Mouse (Mus musculus) liver, embryonic 14.5 days (tissue): ENCODE results near the gene Nedd9. TPM values are rescaled to one million over a fixed set of nuclear protein-coding genes. Genes with fewer than 3 reads are reported as not detected.

Source experiments
- ATAC-seq: fragments of 200-750 bp; cut with Nextera tagmentation; 2 replicates; pipeline ENCODE4 v1.8.0; 2017; ENCODE audit warnings: moderate number of reproducible peaks, mild to moderate bottlenecking, moderate library complexity; ENCODE audit not compliant: insufficient read depth
- DNase-seq, 3 experiments: peaks; one replicate each; pipeline ENCODE4 v3.0.0-alpha.2; 2012 to 2013; ENCODE audit warnings: low read depth in 3 of 3, low spot score in 3 of 3
- H3K27ac ChIP-seq: fragments of 300-500 bp; sonication (generic); 2 replicates; pipeline ENCODE4 v1.5.1; 2014; ENCODE audit warnings: moderate library complexity, mild to moderate bottlenecking, control low read depth, inconsistent platforms
- H3K27me3 ChIP-seq: fragments of 300-500 bp; sonication (generic); 2 replicates; pipeline ENCODE4 v1.6.1; 2014; ENCODE audit warnings: mild to moderate bottlenecking, low read length, moderate library complexity; ENCODE audit not compliant: control insufficient read depth, insufficient read depth
- H3K36me3 ChIP-seq: fragments of 300-500 bp; sonication (generic); replicated peaks from 2 replicates; pipeline ENCODE4 v1.6.1; 2014; ENCODE audit warnings: low read depth; ENCODE audit not compliant: control insufficient read depth, insufficient read depth
- H3K4me1 ChIP-seq, 2 experiments: fragments of 200-500 bp in 1 of 2; fragments of 300-500 bp in 1 of 2; sonication (generic) in 1 of 2; replicated peaks; 2 replicates each; pipeline ENCODE4 v1.6.1; 2012 to 2014; ENCODE audit warnings: antibody characterized with exemption in 1 of 2, inconsistent platforms in 1 of 2, low read length in 1 of 2; ENCODE audit not compliant: control insufficient read depth in 2 of 2, insufficient read depth in 2 of 2
- H3K4me2 ChIP-seq: fragments of 300-500 bp; sonication (generic); 2 replicates; pipeline ENCODE4 v1.6.1; 2014; ENCODE audit warnings: low read depth, mild to moderate bottlenecking, control low read depth, moderate library complexity
- H3K4me3 ChIP-seq, 2 experiments: fragments of 200-500 bp in 1 of 2; fragments of 300-500 bp in 1 of 2; sonication (generic) in 1 of 2; 2 replicates each; pipeline ENCODE4 v1.5.1; 2012 to 2014; ENCODE audit warnings: low read depth in 2 of 2, low read length in 2 of 2, mild to moderate bottlenecking in 2 of 2, control low read depth in 1 of 2, inconsistent platforms in 1 of 2, moderate library complexity in 1 of 2; ENCODE audit not compliant: insufficient read depth in 1 of 2
- H3K9ac ChIP-seq: fragments of 300-500 bp; sonication (generic); replicated peaks from 2 replicates; pipeline ENCODE4 v1.6.1; 2014; ENCODE audit warnings: mild to moderate bottlenecking, control low read depth, moderate library complexity
- H3K9me3 ChIP-seq: fragments of 300-500 bp; sonication (generic); 2 replicates; pipeline ENCODE4 v1.6.1; 2016; ENCODE audit warnings: low read length, mixed read lengths; ENCODE audit not compliant: control insufficient read depth
- CTCF ChIP-seq: IDR thresholded peaks from 2 replicates; pipeline ENCODE4 v1.5.1; 2016; ENCODE audit warnings: antibody characterized with exemption, low read depth, control low read depth
- EP300 ChIP-seq: IDR thresholded peaks from 2 replicates; pipeline ENCODE4 v1.6.1; 2016; ENCODE audit warnings: antibody characterized with exemption, low read depth
- WGBS: fragments of 180-500 bp; shearing (Covaris S2); extraction: QIAGEN DNeasy Blood & Tissue Kit; methylation state at CpG from one replicate; pipeline ENCODE4 v1.1.7; 2014; ENCODE audit not compliant: insufficient replicate concordance; 5-methylcytosine and 5-hydroxymethylcytosine counted together
- polyA plus RNA-seq, 2 experiments: library from polyadenylated mRNA; depleted of rRNA in 1 of 2; stranded (reverse) in 1 of 2; unstranded in 1 of 2; fragments of >200 nt; fragmentation: Nextera tagmentation in 1 of 2; extraction: Ambion mirVana in 1 of 2; gene quantifications; 2 replicates each; pipeline versions ENCODE4 v1.2.1 to v1.2.3; 2012 to 2014

Gene Nedd9
- polyA plus RNA-seq, 2 experiments = 1.2 to 2.7 TPM

- DNase-seq = no peak
- Histone ChIP-seq H3K4me3 (no peak overlapping the region), H3K36me3 (no peaks in the 10 kb centered on the region), H3K4me1 (no peaks in the 10 kb centered on the region; a peak in 1 of 4 replicates), H3K27ac (no peak overlapping the region), H3K9ac (no peak overlapping the region), H3K4me2 (no peak overlapping the region), H3K27me3 (no peaks in the 10 kb centered on the region), H3K9me3 (no peaks in the 10 kb centered on the region)
- TF ChIP-seq CTCF (no peak), EP300 (no peak)
- 66% methylated on average over 8 of the region's 8 CpGs for WGBS
- no peak for ATAC-seq
Measured at GRCm38 (mm10) chr13:41491981-41492702, 5.0 kb upstream of the Nedd9 start.

- 56% methylated on average over 7 of the region's 7 CpGs for WGBS
- DNase-seq (no peak), ATAC-seq (no peak)
- H3K4me2 ChIP-seq = no peak overlapping the region
- H3K4me3 ChIP-seq = no peak overlapping the region
- H3K9ac ChIP-seq = no peak overlapping the region
- H3K4me1 ChIP-seq = peaks cover 0 to 3% of the 10 kb centered on the region in 2 experiments; a peak in 2 of 4 replicates
- no peak overlapping the region for H3K27ac ChIP-seq
- H3K9me3 ChIP-seq = no peaks in the 10 kb centered on the region
- H3K36me3 ChIP-seq = no peaks in the 10 kb centered on the region
- H3K27me3 ChIP-seq = no peaks in the 10 kb centered on the region
- TF ChIP-seq CTCF (no peak), EP300 (no peak)
Measured at GRCm38 (mm10) chr13:41491522-41491921, 4.4 kb upstream of the Nedd9 start.

GRCm38 (mm10) chr13:41490282-41490681 is 3.1 kb upstream of the Nedd9 start:
- WGBS = 68% methylated on average over 8 of the region's 8 CpGs
- no peak overlapping the region for H3K4me2 ChIP-seq
- no peaks in the 10 kb centered on the region for H3K9me3 ChIP-seq
- H3K27ac ChIP-seq = no peak overlapping the region
- H3K27me3 ChIP-seq = no peaks in the 10 kb centered on the region
- H3K9ac ChIP-seq = no peak overlapping the region
- ATAC-seq (no peak), DNase-seq (no peak)
- no peak overlapping the region for H3K4me3 ChIP-seq
- TF ChIP-seq CTCF (no peak), EP300 (no peak)
- H3K4me1 ChIP-seq = peaks cover 0 to 3% of the 10 kb centered on the region in 2 experiments; a peak in 2 of 4 replicates
- no peaks in the 10 kb centered on the region for H3K36me3 ChIP-seq

DNA sequence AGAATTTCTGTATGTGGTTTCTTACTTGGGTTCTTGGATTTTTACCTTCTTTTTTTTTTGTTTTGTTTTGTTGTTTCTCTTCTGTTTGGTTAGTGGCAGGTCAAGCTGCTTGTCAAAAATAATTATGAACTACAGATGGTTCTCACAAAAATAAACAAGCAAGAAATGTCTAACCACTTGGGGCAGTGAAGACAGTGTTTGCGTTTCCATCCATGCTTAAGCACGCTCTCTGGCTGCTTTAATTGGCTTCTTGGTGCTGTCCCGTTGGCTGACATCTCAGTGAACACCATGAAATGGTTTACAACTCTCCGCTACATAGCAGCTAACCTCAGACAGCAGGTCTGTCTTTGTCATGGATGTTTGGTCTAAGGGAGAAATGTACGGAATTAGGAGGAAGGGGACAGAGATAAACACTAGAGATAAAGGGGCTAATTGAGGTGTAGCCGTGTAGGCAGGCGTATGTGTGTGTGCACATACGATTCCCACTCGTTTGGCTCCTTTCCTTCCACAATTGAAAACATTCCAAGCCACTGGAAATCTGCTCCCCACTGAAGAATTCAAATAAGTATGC is 2.6 kb upstream of the Nedd9 start:
- no peak overlapping the region for H3K27ac ChIP-seq
- ATAC-seq (no peak), DNase-seq (no peak)
- no peak overlapping the region for H3K4me2 ChIP-seq
- no peak for TF ChIP-seq EP300
- TF ChIP-seq CTCF = no peak
- H3K4me3 ChIP-seq = no peak overlapping the region
- no peaks in the 10 kb centered on the region for H3K36me3 ChIP-seq
- no peaks in the 10 kb centered on the region for H3K27me3 ChIP-seq
- H3K9ac ChIP-seq = no peak overlapping the region
- H3K9me3 ChIP-seq = no peaks in the 10 kb centered on the region
- peaks cover 0 to 3% of the 10 kb centered on the region in 2 experiments; a peak in 2 of 4 replicates for H3K4me1 ChIP-seq
- WGBS = 61% methylated on average over 9 of the region's 9 CpGs

DNA sequence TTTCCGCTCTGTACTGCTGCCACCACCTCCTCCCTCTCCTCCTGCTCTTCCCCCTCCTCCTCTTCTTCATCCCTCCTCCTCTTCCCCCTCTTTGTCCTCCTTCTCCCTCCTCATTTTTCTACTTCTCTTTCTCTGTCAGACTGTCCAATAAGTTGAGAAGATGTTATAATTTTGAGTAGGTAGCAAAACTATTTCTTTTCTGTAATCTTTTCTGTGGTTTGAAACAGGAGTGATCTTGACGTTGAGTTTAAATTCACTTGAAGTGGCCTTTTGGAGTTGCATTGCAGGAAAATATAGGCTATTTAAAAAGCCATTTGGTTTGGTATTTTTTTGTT is 214 bp upstream of the Nedd9 start:
- H3K4me3 ChIP-seq = no peak overlapping the region
- no peak overlapping the region for H3K4me2 ChIP-seq
- no peaks in the 10 kb centered on the region for H3K27me3 ChIP-seq
- no peaks in the 10 kb centered on the region for H3K36me3 ChIP-seq
- no peaks in the 10 kb centered on the region for H3K9me3 ChIP-seq
- no peak overlapping the region for H3K27ac ChIP-seq
- ATAC-seq = no peak
- WGBS = 16% methylated on average over 2 of the region's 2 CpGs
- peaks cover 0 to 3% of the 10 kb centered on the region in 2 experiments; a peak in 2 of 4 replicates for H3K4me1 ChIP-seq
- no peak for DNase-seq
- no peak overlapping the region for H3K9ac ChIP-seq
- TF ChIP-seq CTCF = no peak
- TF ChIP-seq EP300 = no peak
